Mouse (Mus musculus) layer of hippocampus, postnatal 10 days (tissue): ENCODE measurements at regions not wholly inside any gene's neighbourhood (a gene's known extent, or its start where the extent isn't known, plus 50 kb on each side); places are given as distances from the start of the nearest gene placed in this dataset.

Experiments
- DNase-seq, 2 experiments: peaks; one replicate each; pipeline ENCODE4 v3.0.0; 2021; ENCODE audit warnings: low spot score in 2 of 2

- no peak for DNase-seq
Observed at GRCm38 (mm10) chr3:70566140-70566857, 558.9 kb downstream of the Otol1 start.

DNA sequence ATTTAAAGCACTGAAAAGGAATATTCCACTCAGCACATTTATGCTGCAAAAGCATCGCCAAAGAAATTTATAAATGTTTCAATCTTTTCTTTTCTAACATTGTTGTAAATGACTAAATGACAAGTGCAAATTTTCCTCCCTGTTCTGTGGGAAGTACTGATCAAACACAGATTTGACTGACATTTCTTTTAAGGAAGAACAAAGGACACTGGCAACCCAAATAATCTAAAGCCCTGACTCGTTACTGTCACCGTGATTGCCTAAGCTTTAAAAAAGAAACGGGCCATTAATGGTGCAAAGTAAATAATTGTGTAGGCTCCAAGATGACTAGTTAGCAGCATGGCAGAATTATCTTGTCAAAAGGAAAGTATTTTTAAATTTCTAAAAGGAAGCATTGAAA lies 587.4 kb downstream of the Otol1 start:
- DNase-seq: no peak
